Mouse (Mus musculus): ENCODE measurements around the gene Cldn6.

DNA sequence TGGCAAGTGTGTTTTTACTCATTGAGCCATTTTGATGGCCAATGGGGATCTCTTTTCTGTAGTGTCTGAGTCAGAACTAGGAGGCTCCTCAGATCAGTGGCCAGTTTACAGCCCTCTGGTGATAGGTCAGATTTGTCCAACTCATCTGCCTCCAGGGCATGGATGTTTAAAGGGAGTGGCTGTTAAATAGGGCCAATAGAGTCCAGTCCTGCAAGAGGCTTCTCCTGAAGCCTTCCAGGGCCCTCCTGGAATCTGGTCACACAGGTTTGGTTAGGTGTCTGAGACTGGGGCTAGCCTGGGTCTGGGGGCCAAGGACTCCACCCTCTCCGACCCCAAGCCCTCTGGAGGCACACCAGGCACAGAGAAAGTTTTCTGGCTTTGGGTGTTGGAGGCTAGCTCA is 15.4 kb downstream of the Cldn6 start:
- no peak for TF ChIP-seq E2F4 (IDR thresholded peaks at IDR 0.05; ENCODE audit: borderline replicate concordance, low read depth, low read length)
- no peak for TF ChIP-seq POLR2A (IDR thresholded peaks at IDR 0.05; ENCODE audit: control insufficient read depth in 1 of 2, insufficient read depth in 1 of 2, low read depth in 1 of 2, low read length in 2 of 2, poor library complexity in 1 of 2)
- no peak for TF ChIP-seq CTCF (IDR thresholded peaks at IDR 0.05 in 2 of 3, conservative IDR thresholded peaks at IDR 0.05 in 1 of 3; ENCODE audit: control insufficient read depth in 1 of 3, insufficient read depth in 1 of 3, low read depth in 2 of 3, low read length in 3 of 3, poor library complexity in 1 of 3, severe bottlenecking in 1 of 3)
- TF ChIP-seq RAD21 (IDR thresholded peaks at IDR 0.05; ENCODE audit: low read depth, low read length): no peak
- no peak for TF ChIP-seq EP300 (IDR thresholded peaks at IDR 0.05; ENCODE audit: low read depth in 1 of 2, low read length in 2 of 2)
- TF ChIP-seq GABPA (IDR thresholded peaks at IDR 0.05; ENCODE audit: low read depth, low read length): no peak
- no peak for TF ChIP-seq MEF2A (IDR thresholded peaks at IDR 0.05; ENCODE audit: extremely low read depth, insufficient replicate concordance, low read depth, low read length, poor library complexity, severe bottlenecking)
